Mouse (Mus musculus) liver, adult 2 months (tissue): ENCODE measurements around the gene Abr. TPM values are rescaled to one million over a fixed set of nuclear protein-coding genes. Genes with fewer than 3 reads are reported as not detected.

Source experiments
- DNase-seq: peaks from one replicate; pipeline ENCODE4 v3.0.0-alpha.2; 2011; ENCODE audit warnings: low read depth, low spot score; ENCODE audit errors: extremely low read depth
- H3K27ac ChIP-seq: fragments of 200-500 bp; replicated peaks from 2 replicates; pipeline ENCODE4 v1.5.1; 2012; ENCODE audit warnings: low read depth, mild to moderate bottlenecking, control low read depth, inconsistent platforms, low read length; ENCODE audit not compliant: insufficient read depth
- H3K27me3 ChIP-seq: fragments of 200-500 bp; 2 replicates; pipeline ENCODE4 v1.6.1; 2012; ENCODE audit warnings: mild to moderate bottlenecking, moderate library complexity, low read length, inconsistent platforms; ENCODE audit not compliant: control insufficient read depth, insufficient read depth
- H3K36me3 ChIP-seq: fragments of 200-500 bp; 2 replicates; pipeline ENCODE4 v1.6.1; 2012; ENCODE audit warnings: low read length, inconsistent platforms; ENCODE audit not compliant: control insufficient read depth, insufficient read depth
- H3K4me1 ChIP-seq: fragments of 200-500 bp; 2 replicates; pipeline ENCODE4 v1.6.1; 2011; ENCODE audit warnings: low read length; ENCODE audit not compliant: control insufficient read depth, insufficient read depth
- H3K4me3 ChIP-seq: fragments of 200-500 bp; 2 replicates; pipeline ENCODE4 v1.5.1; 2011; ENCODE audit warnings: low read depth, mild to moderate bottlenecking, control low read depth, low read length, moderate library complexity; ENCODE audit not compliant: insufficient read depth
- H3K79me2 ChIP-seq: fragments of 200-500 bp; 2 replicates; pipeline ENCODE4 v1.6.1; 2012; ENCODE audit warnings: inconsistent platforms, mild to moderate bottlenecking, low read length, moderate library complexity; ENCODE audit not compliant: control insufficient read depth, insufficient read depth
- H3K9ac ChIP-seq: fragments of 200-500 bp; 2 replicates; pipeline ENCODE4 v1.6.1; 2012; ENCODE audit warnings: low read depth, mild to moderate bottlenecking, control low read depth, inconsistent platforms, low read length
- CTCF ChIP-seq: fragments of 200-500 bp; IDR thresholded peaks from 2 replicates; pipeline ENCODE4 v1.5.1; 2011; ENCODE audit warnings: low read depth, low read length, control low read depth
- POLR2A ChIP-seq: fragments of 200-500 bp; IDR thresholded peaks from 2 replicates; pipeline ENCODE4 v1.6.1; 2011; ENCODE audit warnings: low read length, control low read depth; ENCODE audit not compliant: insufficient read depth; ENCODE audit errors: extremely low read depth
- WGBS: fragments of 180-500 bp; shearing (Covaris S2); methylation state at CpG from one replicate; pipeline ENCODE4 v1.1.7; 2018; 5-methylcytosine and 5-hydroxymethylcytosine counted together
- polyA plus RNA-seq: library from polyadenylated mRNA; depleted of rRNA; stranded (reverse); fragments of >200 nt; gene quantifications from 2 replicates; pipeline ENCODE4 v1.2.3, GENCODE M21; 2012
- total RNA-seq: library from RNA; depleted of rRNA; stranded (reverse); fragments of >200 nt; gene quantifications from 2 replicates; pipeline ENCODE4 v1.2.3, GENCODE M21; 2014

The Abr gene
- total and polyA plus RNA-seq, 2 experiments, result 3.3 to 3.9 TPM

- TF ChIP-seq POLR2A (no peak), CTCF (no peak)
- H3K27me3 ChIP-seq, result no peaks in the 10 kb centered on the region
- no peak overlapping the region for H3K27ac ChIP-seq
- DNase-seq, result no peak
- no peaks in the 10 kb centered on the region for H3K4me1 ChIP-seq
- H3K79me2 ChIP-seq, result no peaks in the 10 kb centered on the region
- no peak overlapping the region for H3K4me3 ChIP-seq
- WGBS, result 87% methylated on average over 10 of the region's 10 CpGs
- no peaks in the 10 kb centered on the region for H3K36me3 ChIP-seq
- H3K9ac ChIP-seq, result no peak overlapping the region
Measured at GRCm38 (mm10) chr11:76467073-76467472, 155.0 kb downstream of the Abr start.

GRCm38 (mm10) chr11:76465879-76466278 is 156.2 kb downstream of the Abr start:
- no peaks in the 10 kb centered on the region for H3K27me3 ChIP-seq
- H3K9ac ChIP-seq, result no peak overlapping the region
- TF ChIP-seq CTCF (no peak), POLR2A (no peak)
- no peaks in the 10 kb centered on the region for H3K79me2 ChIP-seq
- H3K4me3 ChIP-seq, result no peak overlapping the region
- WGBS, result 88% methylated on average over 4 of the region's 4 CpGs
- no peak overlapping the region for H3K27ac ChIP-seq
- no peaks in the 10 kb centered on the region for H3K36me3 ChIP-seq
- no peaks in the 10 kb centered on the region for H3K4me1 ChIP-seq
- no peak for DNase-seq

- TF ChIP-seq CTCF, result no peak
- no peak for TF ChIP-seq POLR2A
- WGBS, result 93% methylated on average over 5 of the region's 5 CpGs
- no peaks in the 10 kb centered on the region for H3K36me3 ChIP-seq
- no peaks in the 10 kb centered on the region for H3K27me3 ChIP-seq
- no peak overlapping the region for H3K9ac ChIP-seq
- H3K79me2 ChIP-seq, result no peaks in the 10 kb centered on the region
- H3K4me1 ChIP-seq, result no peaks in the 10 kb centered on the region
- no peak overlapping the region for H3K4me3 ChIP-seq
- no peak overlapping the region for H3K27ac ChIP-seq
- DNase-seq, result no peak
Measured at GRCm38 (mm10) chr11:76461696-76462095, 160.4 kb downstream of the Abr start.

- Histone ChIP-seq H3K9ac (no peak overlapping the region), H3K36me3 (no peaks in the 10 kb centered on the region), H3K27me3 (no peaks in the 10 kb centered on the region), H3K27ac (no peak overlapping the region), H3K4me3 (no peak overlapping the region), H3K4me1 (no peaks in the 10 kb centered on the region), H3K79me2 (no peaks in the 10 kb centered on the region)
- TF ChIP-seq CTCF (no peak), POLR2A (no peak)
- no peak for DNase-seq
- 73% methylated on average over 6 of the region's 6 CpGs for WGBS
Measured at GRCm38 (mm10) chr11:76461201-76461600, 160.9 kb downstream of the Abr start.

GRCm38 (mm10) chr11:76459489-76459888 is 162.6 kb downstream of the Abr start:
- Histone ChIP-seq H3K36me3 (no peaks in the 10 kb centered on the region), H3K4me1 (no peaks in the 10 kb centered on the region), H3K9ac (no peak overlapping the region), H3K79me2 (no peaks in the 10 kb centered on the region), H3K27ac (no peak overlapping the region), H3K27me3 (no peaks in the 10 kb centered on the region), H3K4me3 (no peak overlapping the region)
- TF ChIP-seq POLR2A (no peak), CTCF (no peak)
- DNase-seq, result no peak
- WGBS, result 63% methylated on average over 3 of the region's 3 CpGs

GRCm38 (mm10) chr11:76458730-76459129 is 163.4 kb downstream of the Abr start:
- WGBS, result 82% methylated on average over 9 of the region's 9 CpGs
- H3K36me3 ChIP-seq, result no peaks in the 10 kb centered on the region
- no peak for DNase-seq

More at GRCm38 (mm10) chr11:76458730-76459129, 163.4 kb downstream of the Abr start:
- no peaks in the 10 kb centered on the region for H3K4me1 ChIP-seq
- TF ChIP-seq POLR2A, result no peak
- no peak for TF ChIP-seq CTCF
- H3K79me2 ChIP-seq, result no peaks in the 10 kb centered on the region
- H3K4me3 ChIP-seq, result no peak overlapping the region
- H3K27me3 ChIP-seq, result no peaks in the 10 kb centered on the region
- no peak overlapping the region for H3K27ac ChIP-seq
- H3K9ac ChIP-seq, result no peak overlapping the region
